Mouse (Mus musculus): ENCODE results near the gene Gm9999.
"Not testable (repeated sequence)": the region's sequence is repeated elsewhere in the genome, so short reads cannot be mapped to it uniquely, and the experiment has no call there.

The Gm9999 gene

GRCm38 (mm10) chr7:46983280-46983679 lies at the start of gene Gm9999:
Gene Gm9999 (plus strand): TSS chr7:46983580.
- no peak for DNase-seq (ENCODE audit: low read depth, low spot score)

- no peak for DNase-seq (ENCODE audit: low read depth, low spot score)
Observed at GRCm38 (mm10) chr7:46934788-46935187, 48.6 kb upstream of the Gm9999 start.

GRCm38 (mm10) chr7:46935847-46936246 lies 47.5 kb upstream of the Gm9999 start:
- no peak for DNase-seq (ENCODE audit: low read depth, low spot score)

- DNase-seq (ENCODE audit: low read depth, low spot score) = peak; percentile 82
Observed at GRCm38 (mm10) chr7:46957831-46958691, 25.3 kb upstream of the Gm9999 start, which contains the start of gene Uevld. Gene Uevld (minus strand): TSS chr7:46958527.

- no peak for DNase-seq (ENCODE audit: low read depth, low spot score)
Observed at GRCm38 (mm10) chr7:46958853-46959252, 24.5 kb upstream of the Gm9999 start.

- DNase-seq (ENCODE audit: low read depth, low spot score) = no peak
Observed at GRCm38 (mm10) chr7:46960991-46961390, 22.4 kb upstream of the Gm9999 start.

GRCm38 (mm10) chr7:46962132-46962531 lies 21.2 kb upstream of the Gm9999 start:
- DNase-seq (ENCODE audit: low read depth, low spot score) = no peak

- DNase-seq (ENCODE audit: low read depth, low spot score) = peak; percentile 73
Observed at GRCm38 (mm10) chr7:46962806-46963618, 20.4 kb upstream of the Gm9999 start.

- DNase-seq (ENCODE audit: low read depth, low spot score) = no peak
Observed at GRCm38 (mm10) chr7:46964070-46964469, 19.3 kb upstream of the Gm9999 start.

GRCm38 (mm10) chr7:46969898-46970297 lies 13.5 kb upstream of the Gm9999 start:
- DNase-seq (ENCODE audit: low read depth, low spot score) = no peak

- no peak for DNase-seq (ENCODE audit: low read depth, low spot score)
Observed at GRCm38 (mm10) chr7:46974648-46975047, 8.7 kb upstream of the Gm9999 start.

- no peak for DNase-seq (ENCODE audit: low read depth, low spot score)
Observed at GRCm38 (mm10) chr7:46975456-46975855, 7.9 kb upstream of the Gm9999 start.

- no peak for DNase-seq (ENCODE audit: low read depth, low spot score)
Observed at GRCm38 (mm10) chr7:46985718-46986505, 2.5 kb downstream of the Gm9999 start.

- DNase-seq (ENCODE audit: low read depth, low spot score) = no peak
Observed at GRCm38 (mm10) chr7:46986646-46987045, 3.3 kb downstream of the Gm9999 start.

- DNase-seq (ENCODE audit: low read depth, low spot score) = no peak
Observed at GRCm38 (mm10) chr7:46987073-46987472, 3.7 kb downstream of the Gm9999 start.

GRCm38 (mm10) chr7:46989387-46989786 lies 6.0 kb downstream of the Gm9999 start:
- DNase-seq (ENCODE audit: low read depth, low spot score) = not testable (repeated sequence)

- DNase-seq (ENCODE audit: low read depth, low spot score) = no peak
Observed at GRCm38 (mm10) chr7:46993079-46993478, 9.7 kb downstream of the Gm9999 start.

GRCm38 (mm10) chr7:46995558-46995957 lies 12.2 kb downstream of the Gm9999 start:
- DNase-seq (ENCODE audit: low read depth, low spot score) = no peak

- no peak for DNase-seq (ENCODE audit: low read depth, low spot score)
Observed at GRCm38 (mm10) chr7:46997008-46997407, 13.6 kb downstream of the Gm9999 start.

GRCm38 (mm10) chr7:46997644-46998395 lies 14.4 kb downstream of the Gm9999 start:
- no peak for DNase-seq (ENCODE audit: low read depth, low spot score)

GRCm38 (mm10) chr7:46998942-46999341 lies 15.6 kb downstream of the Gm9999 start:
- no peak for DNase-seq (ENCODE audit: low read depth, low spot score)

All from retina, postnatal 7 days (tissue).